Mouse (Mus musculus) heart, embryonic 16.5 days (tissue): ENCODE data around the gene Defb36. TPM values are rescaled to one million over a fixed set of nuclear protein-coding genes. Genes with fewer than 3 reads are reported as not detected.

ENCODE experiments used
- ATAC-seq: fragments of 200-750 bp; cut with Nextera tagmentation; replicated peaks from 2 replicates; pipeline ENCODE4 v1.8.0; 2017; ENCODE audit warnings: moderate number of reproducible peaks; ENCODE audit not compliant: insufficient read depth, low FRiP score; ENCODE audit errors: extremely low read depth
- H3K27ac ChIP-seq: fragments of 300-500 bp; sonication (generic); 2 replicates; pipeline ENCODE4 v1.5.1; 2014; ENCODE audit warnings: mild to moderate bottlenecking, low read length, control low read depth, moderate library complexity
- H3K27me3 ChIP-seq: fragments of 300-500 bp; sonication (generic); 2 replicates; pipeline ENCODE4 v1.6.1; 2014; ENCODE audit warnings: low read length, mixed read lengths; ENCODE audit not compliant: control insufficient read depth, insufficient read depth
- H3K36me3 ChIP-seq: fragments of 300-500 bp; sonication (generic); 2 replicates; pipeline ENCODE4 v1.6.1; 2014; ENCODE audit not compliant: control insufficient read depth, insufficient read depth
- H3K4me1 ChIP-seq: fragments of 300-500 bp; sonication (generic); 2 replicates; pipeline ENCODE4 v1.6.1; 2014; ENCODE audit warnings: low read length, mixed read lengths; ENCODE audit not compliant: control insufficient read depth, insufficient read depth
- H3K4me2 ChIP-seq: fragments of 300-500 bp; sonication (generic); 2 replicates; pipeline ENCODE4 v1.6.1; 2014; ENCODE audit warnings: low read depth, mild to moderate bottlenecking, control low read depth, low read length
- H3K4me3 ChIP-seq: fragments of 300-500 bp; sonication (generic); 2 replicates; pipeline ENCODE4 v1.5.1; 2014; ENCODE audit warnings: mild to moderate bottlenecking, control low read depth, low read length
- H3K9ac ChIP-seq: fragments of 300-500 bp; sonication (generic); 2 replicates; pipeline ENCODE4 v1.6.1; 2014; ENCODE audit warnings: low read length, control low read depth
- H3K9me3 ChIP-seq: fragments of 300-500 bp; sonication (generic); replicated peaks from 2 replicates; pipeline ENCODE4 v1.6.1; 2016; ENCODE audit warnings: low read length; ENCODE audit not compliant: control insufficient read depth
- WGBS: fragments of 180-500 bp; shearing (Covaris S2); extraction: QIAGEN DNeasy Blood & Tissue Kit; methylation state at CpG from one replicate; pipeline ENCODE4 v1.1.7; 2014; 5-methylcytosine and 5-hydroxymethylcytosine counted together
- polyA plus RNA-seq: library from polyadenylated mRNA; unstranded; fragments of >200 nt; fragmentation: Nextera tagmentation; extraction: Ambion mirVana; gene quantifications from 2 replicates; pipeline ENCODE4 v1.2.1, GENCODE M21; 2015

The Defb36 gene
- not detected in 2 replicates for polyA plus RNA-seq

- Histone ChIP-seq H3K36me3 (no peaks in the 10 kb centered on the region), H3K4me1 (no peaks in the 10 kb centered on the region), H3K4me2 (no peak within 1 kb of the TSS), H3K4me3 (no peak within 1 kb of the TSS), H3K27me3 (no peaks in the 10 kb centered on the region), H3K9ac (no peak within 1 kb of the TSS), H3K27ac (no peak within 1 kb of the TSS), H3K9me3 (no peaks in the 10 kb centered on the region)
- no peak for ATAC-seq
- WGBS = 79% methylated on average over 15 of the region's 15 CpGs
These were observed at the start of gene Defb36 for GRCm38 (mm10) chr2:152604057-152604456. Gene Defb36, plus strand, starts transcription at chr2:152604327.

- no peaks in the 10 kb centered on the region for H3K27me3 ChIP-seq
- H3K36me3 ChIP-seq = no peaks in the 10 kb centered on the region
- no peak overlapping the region for H3K9ac ChIP-seq
- H3K4me2 ChIP-seq = no peak overlapping the region
- WGBS = 77% methylated on average over 7 of the region's 7 CpGs
- H3K4me1 ChIP-seq = no peaks in the 10 kb centered on the region
- no peak overlapping the region for H3K4me3 ChIP-seq
- no peaks in the 10 kb centered on the region for H3K9me3 ChIP-seq
- H3K27ac ChIP-seq = no peak overlapping the region
- no peak for ATAC-seq
These were observed 47.5 kb upstream of the Defb36 start for GRCm38 (mm10) chr2:152556655-152557054.

- Histone ChIP-seq H3K9ac (no peak within 1 kb of the TSS), H3K27ac (no peak within 1 kb of the TSS), H3K36me3 (no peaks in the 10 kb centered on the region), H3K4me2 (no peak within 1 kb of the TSS), H3K4me1 (no peaks in the 10 kb centered on the region), H3K9me3 (0 out of 2 replicates have a peak, but pooled peaks cover 3% of the 10 kb centered on the region), H3K27me3 (0 out of 2 replicates have a peak, but pooled peaks cover 2% of the 10 kb centered on the region), H3K4me3 (no peak within 1 kb of the TSS)
- no peak for ATAC-seq
- WGBS = 82% methylated on average over 5 of the region's 5 CpGs
These were observed 35.1 kb upstream of the Defb36 start, which contains the start of gene Gm17416 for GRCm38 (mm10) chr2:152569038-152569437. Gene Gm17416, plus strand, starts transcription at chr2:152569338.

- Histone ChIP-seq H3K27me3 (0 out of 2 replicates have a peak, but pooled peaks cover 2% of the 10 kb centered on the region), H3K9ac (no peak overlapping the region), H3K4me1 (no peaks in the 10 kb centered on the region), H3K27ac (no peak overlapping the region), H3K4me3 (no peak overlapping the region), H3K4me2 (no peak overlapping the region), H3K9me3 (0 out of 2 replicates have a peak, but pooled peaks cover 3% of the 10 kb centered on the region), H3K36me3 (no peaks in the 10 kb centered on the region)
- 69% methylated on average over 4 of the region's 4 CpGs for WGBS
- ATAC-seq = no peak
These were observed 34.2 kb upstream of the Defb36 start for GRCm38 (mm10) chr2:152569881-152570280.

GRCm38 (mm10) chr2:152570313-152570712 is 33.8 kb upstream of the Defb36 start:
- Histone ChIP-seq H3K27me3 (0 out of 2 replicates have a peak, but pooled peaks cover 2% of the 10 kb centered on the region), H3K9ac (no peak overlapping the region), H3K36me3 (no peaks in the 10 kb centered on the region), H3K9me3 (0 out of 2 replicates have a peak, but pooled peaks cover 3% of the 10 kb centered on the region), H3K4me2 (no peak overlapping the region), H3K4me1 (no peaks in the 10 kb centered on the region), H3K27ac (no peak overlapping the region), H3K4me3 (no peak overlapping the region)
- 66% methylated on average over 6 of the region's 6 CpGs for WGBS
- ATAC-seq = no peak

- Histone ChIP-seq H3K36me3 (no peaks in the 10 kb centered on the region), H3K27ac (no peak within 1 kb of the TSS), H3K9ac (no peak within 1 kb of the TSS), H3K4me1 (no peaks in the 10 kb centered on the region), H3K4me3 (no peak within 1 kb of the TSS), H3K4me2 (no peak within 1 kb of the TSS), H3K9me3 (0 out of 2 replicates have a peak, but pooled peaks cover 3% of the 10 kb centered on the region), H3K27me3 (0 out of 2 replicates have a peak, but pooled peaks cover 2% of the 10 kb centered on the region)
- no peak for ATAC-seq
- 61% methylated on average over 11 of the region's 11 CpGs for WGBS
These were observed 31.9 kb upstream of the Defb36 start, which contains the start of gene Defb21 for GRCm38 (mm10) chr2:152572114-152572794. Gene Defb21, plus strand, starts transcription at chr2:152572744.

GRCm38 (mm10) chr2:152573484-152573883 is 30.6 kb upstream of the Defb36 start:
- H3K9me3 ChIP-seq = 0 out of 2 replicates have a peak, but pooled peaks cover 3% of the 10 kb centered on the region
- no peak overlapping the region for H3K27ac ChIP-seq
- H3K36me3 ChIP-seq = no peaks in the 10 kb centered on the region
- H3K9ac ChIP-seq = no peak overlapping the region
- no peak overlapping the region for H3K4me2 ChIP-seq
- 83% methylated on average over 8 of the region's 8 CpGs for WGBS
- no peak overlapping the region for H3K4me3 ChIP-seq
- ATAC-seq = no peak
- 0 out of 2 replicates have a peak, but pooled peaks cover 2% of the 10 kb centered on the region for H3K27me3 ChIP-seq
- no peaks in the 10 kb centered on the region for H3K4me1 ChIP-seq

GRCm38 (mm10) chr2:152580107-152580506 is 24.0 kb upstream of the Defb36 start, which contains the start of gene Defb19:
Gene Defb19, minus strand, starts transcription at chr2:152580312.
- no peaks in the 10 kb centered on the region for H3K4me1 ChIP-seq
- H3K4me2 ChIP-seq = no peak within 1 kb of the TSS
- H3K9ac ChIP-seq = no peak within 1 kb of the TSS
- no peaks in the 10 kb centered on the region for H3K27me3 ChIP-seq
- no peak within 1 kb of the TSS for H3K27ac ChIP-seq
- H3K9me3 ChIP-seq = no peaks in the 10 kb centered on the region
- ATAC-seq = no peak
- no peaks in the 10 kb centered on the region for H3K36me3 ChIP-seq
- 48% methylated on average over 7 of the region's 7 CpGs for WGBS
- H3K4me3 ChIP-seq = no peak within 1 kb of the TSS

- Histone ChIP-seq H3K9ac (no peak overlapping the region), H3K4me3 (no peak overlapping the region), H3K27me3 (no peaks in the 10 kb centered on the region), H3K9me3 (no peaks in the 10 kb centered on the region), H3K36me3 (no peaks in the 10 kb centered on the region), H3K27ac (no peak overlapping the region), H3K4me1 (no peaks in the 10 kb centered on the region), H3K4me2 (no peak overlapping the region)
- ATAC-seq = no peak
- 57% methylated on average over 11 of the region's 11 CpGs for WGBS
These were observed 23.5 kb upstream of the Defb36 start for GRCm38 (mm10) chr2:152580612-152581011.
